In genomic region chr15:82937428-82937992, GRCm38 (mm10) we compare ENCODE assay signal across 9 mouse cellular contexts. TPM values are rescaled to one million over a fixed set of nuclear protein-coding genes. Genes with fewer than 3 reads are reported as not detected.
DNase-seq lines count a peak whose midpoint lies in the region; ATAC-seq lines count a peak whose summit lies in the region.
"Had no signal": no experiment of that assay in that cellular context is flagged by ENCODE, and none has a peak within 500 bp of the region (broad histone marks: within the 10 kb centered on the region; RNA-seq: fewer than 3 reads in every experiment).

No protein-coding gene starts in this region.

- peaks cover 27% of the 10 kb centered on the region for H3K27me3 ChIP-seq in kidney, embryonic 15.5 days
- no peaks in the 10 kb centered on the region for H3K27me3 ChIP-seq in forebrain, embryonic 11.5 days (ENCODE audit: control insufficient read depth, insufficient read depth, low read length)
- peaks cover 21% of the 10 kb centered on the region for H3K27me3 ChIP-seq in limb, embryonic 13.5 days

- H3K4me1 ChIP-seq in kidney, embryonic 15.5 days: peaks cover 94% of the 10 kb centered on the region
- peaks cover 32% of the 10 kb centered on the region for H3K4me1 ChIP-seq in forebrain, embryonic 11.5 days (replicated peaks; ENCODE audit: control insufficient read depth, insufficient read depth, low read length)
- H3K4me1 ChIP-seq in limb, embryonic 13.5 days: peaks cover 89% of the 10 kb centered on the region

- H3K27ac ChIP-seq in kidney, embryonic 15.5 days: peak overlapping the region; percentile 79
- H3K27ac ChIP-seq in forebrain, embryonic 11.5 days (ENCODE audit: low read depth, low read length): peak overlapping the region; percentile 9; the same call in 1 of the 2 replicates
- peak overlapping the region; percentile 69 for H3K27ac ChIP-seq in limb, embryonic 13.5 days

- 50% methylated on average over 5 of the region's 5 CpGs for WGBS in kidney, embryonic 15.5 days
- WGBS in forebrain, embryonic 11.5 days: 60% methylated on average over 5 of the region's 5 CpGs
- 33% methylated on average over 5 of the region's 5 CpGs for WGBS in limb, embryonic 13.5 days

- H3K4me3 ChIP-seq in kidney, embryonic 15.5 days (replicated peaks): no peak overlapping the region
- H3K4me3 ChIP-seq in forebrain, embryonic 11.5 days (ENCODE audit: low read depth, low read length): no peak overlapping the region
- H3K4me3 ChIP-seq in limb, embryonic 13.5 days: no peak overlapping the region

- H3K4me2 ChIP-seq in kidney, embryonic 15.5 days: peak overlapping the region; percentile 37
- no peak overlapping the region for H3K4me2 ChIP-seq in forebrain, embryonic 11.5 days (ENCODE audit: low read depth, low read length, severe bottlenecking)
- peak overlapping the region; percentile 52 for H3K4me2 ChIP-seq in limb, embryonic 13.5 days (replicated peaks)

- no peak for DNase-seq in kidney, adult 9 months
- peak; percentile 85 for DNase-seq in MN1 (ENCODE audit: low spot score)
- no peak for DNase-seq in forebrain, embryonic 11.5 days (ENCODE audit: low spot score)
- no peak for DNase-seq in gastrocnemius, postnatal 10 days
- DNase-seq in right cerebral cortex, postnatal 14 days: no peak
- no peak for DNase-seq in testis, postnatal 10 days (ENCODE audit: low spot score)
- DNase-seq: cerebellum, adult 11-12 months had no signal

- no peak overlapping the region for H3K9ac ChIP-seq in kidney, embryonic 15.5 days
- H3K9ac ChIP-seq in forebrain, embryonic 11.5 days (ENCODE audit: low read length): no peak overlapping the region
- no peak overlapping the region; the same call in 1 of the 2 replicates for H3K9ac ChIP-seq in limb, embryonic 13.5 days

- no peak for ATAC-seq in kidney, embryonic 15.5 days (replicated peaks; ENCODE audit: low FRiP score)
- 0 out of 2 replicates have a peak, but pooled peaks have one; percentile 13 for ATAC-seq in forebrain, embryonic 11.5 days (replicated peaks; ENCODE audit: low FRiP score)
- ATAC-seq in limb, embryonic 13.5 days (ENCODE audit: low FRiP score, low read depth): peak; percentile 62

- no peaks in the 10 kb centered on the region for H3K9me3 ChIP-seq in kidney, embryonic 15.5 days (replicated peaks)
- H3K9me3 ChIP-seq in forebrain, embryonic 11.5 days (ENCODE audit: control insufficient read depth, low read length): no peaks in the 10 kb centered on the region
- peaks cover 3% of the 10 kb centered on the region; the same call in 1 of the 2 replicates for H3K9me3 ChIP-seq in limb, embryonic 13.5 days

- no peaks in the 10 kb centered on the region for H3K36me3 ChIP-seq in kidney, embryonic 15.5 days
- H3K36me3 ChIP-seq in forebrain, embryonic 11.5 days (ENCODE audit: control insufficient read depth, insufficient read depth, low read length): no peaks in the 10 kb centered on the region
- peaks cover 7% of the 10 kb centered on the region for H3K36me3 ChIP-seq in limb, embryonic 13.5 days

RNA-seq across cellular contexts. Expression of gene Tcf20, which starts 50.2 kb away (rescaled TPM):
- 8.4 and 9.3 TPM in 2 replicates for polyA plus RNA-seq in kidney, embryonic 15.5 days (2015; fragmentation: Nextera tagmentation; extraction: Ambion mirVana)
- 12.1 and 12.6 TPM in 2 replicates for polyA plus RNA-seq in forebrain, embryonic 11.5 days (2014; fragmentation: Nextera tagmentation; extraction: Ambion mirVana)
- polyA plus RNA-seq in limb, embryonic 13.5 days (2015; fragmentation: Nextera tagmentation; extraction: Ambion mirVana): 13.9 and 14.3 TPM in 2 replicates
- 10 to 100 TPM; 33.4 to 40.6 TPM for total RNA-seq in gastrocnemius, postnatal 10 days (2021)

Comparison
In these comparisons a context has a peak if more than half of its experiments do, and no peak if none do; other contexts are left out.
1. H3K27ac ChIP-seq: peak in every context shown above with its lines; median percentile 79 in kidney, embryonic 15.5 days; 69 in limb, embryonic 13.5 days; 9 in forebrain, embryonic 11.5 days.